Comparison of ENCODE assay signal across 8 mouse cellular contexts in genomic region chr9:14498896-14499705, GRCm38 (mm10). TPM values are rescaled to one million over a fixed set of nuclear protein-coding genes. Genes with fewer than 3 reads are reported as not detected.
DNase-seq lines count a peak whose midpoint lies in the region; ATAC-seq and TF ChIP-seq lines count a peak whose summit lies in the region.

No protein-coding gene starts in this region.

- TF ChIP-seq RAD21 in MEL (IDR thresholded peaks at IDR 0.05; ENCODE audit: low read depth, low read length) = no peak

- no peaks in the 10 kb centered on the region for H3K9me3 ChIP-seq in heart, postnatal 0 days (replicated peaks; ENCODE audit: control insufficient read depth, low read length)
- H3K9me3 ChIP-seq in MEL (replicated peaks; ENCODE audit: insufficient read depth, low read length) = no peaks in the 10 kb centered on the region
- no peaks in the 10 kb centered on the region for H3K9me3 ChIP-seq in hindbrain, postnatal 0 days (ENCODE audit: low read length)

- no peak overlapping the region; the same call in 1 of the 2 replicates for H3K4me3 ChIP-seq in heart, postnatal 0 days (ENCODE audit: low read depth, low read length)
- H3K4me3 ChIP-seq in MEL (ENCODE audit: control insufficient read depth in 1 of 2, insufficient read depth in 1 of 2, low read depth in 2 of 2, low read length in 2 of 2) = peak overlapping the region; percentile 75 to 78
- peak overlapping the region; percentile 87 for H3K4me3 ChIP-seq in hindbrain, postnatal 0 days (ENCODE audit: low read length)

- 70% methylated on average over 4 of the region's 4 CpGs for WGBS in heart, postnatal 0 days
- WGBS in hindbrain, postnatal 0 days = 82% methylated on average over 4 of the region's 4 CpGs

- H3K79me2 ChIP-seq in MEL (ENCODE audit: control insufficient read depth, insufficient read depth, low read length, poor library complexity) = peaks cover 13% of the 10 kb centered on the region

- peaks cover 22% of the 10 kb centered on the region for H3K36me3 ChIP-seq in heart, postnatal 0 days (replicated peaks; ENCODE audit: control insufficient read depth, insufficient read depth, low read length)
- H3K36me3 ChIP-seq in MEL (ENCODE audit: control insufficient read depth in 1 of 2, insufficient read depth in 2 of 2, low read length in 2 of 2) = peaks cover 19 to 20% of the 10 kb centered on the region in 2 experiments
- peaks cover 15% of the 10 kb centered on the region; the same call in 1 of the 2 replicates for H3K36me3 ChIP-seq in hindbrain, postnatal 0 days (ENCODE audit: insufficient read depth, low read length)

- no peak for DNase-seq in heart, postnatal 0 days (ENCODE audit: low spot score)
- DNase-seq in heart, adult 18-20 months = no peak
- no peak for DNase-seq in MEL (ENCODE audit: low read depth, low spot score)
- no peak for DNase-seq in hindbrain, postnatal 0 days (ENCODE audit: low spot score)
- DNase-seq in naive thymus-derived CD4-positive, alpha-beta T cell, adult 2 months (ENCODE audit: low read depth) = peak; percentile 65
- no peak for DNase-seq in layer of hippocampus, postnatal 14 days (ENCODE audit: low spot score in 2 of 2)
- DNase-seq in right cerebral cortex, postnatal 14 days = no peak
- no peak for DNase-seq in left cerebral cortex, postnatal 25 days (ENCODE audit: low spot score in 2 of 2)

- no peak for TF ChIP-seq EP300 in heart, postnatal 0 days (IDR thresholded peaks at IDR 0.05; ENCODE audit: low read depth)
- TF ChIP-seq EP300 in MEL (IDR thresholded peaks at IDR 0.05; ENCODE audit: low read depth in 1 of 2, low read length in 2 of 2) = no peak

- H3K4me1 ChIP-seq in heart, postnatal 0 days (ENCODE audit: control insufficient read depth, insufficient read depth) = no peaks in the 10 kb centered on the region; the same call in 1 of the 2 replicates
- peaks cover 6 to 16% of the 10 kb centered on the region in 2 experiments for H3K4me1 ChIP-seq in MEL (ENCODE audit: control insufficient read depth in 1 of 2, insufficient read depth in 2 of 2, low read length in 2 of 2)
- no peaks in the 10 kb centered on the region for H3K4me1 ChIP-seq in hindbrain, postnatal 0 days (ENCODE audit: insufficient read depth, low read length)

- TF ChIP-seq CTCF in heart, postnatal 0 days (IDR thresholded peaks at IDR 0.05; ENCODE audit: low read depth) = no peak
- no peak for TF ChIP-seq CTCF in MEL (IDR thresholded peaks at IDR 0.05 in 2 of 3, conservative IDR thresholded peaks at IDR 0.05 in 1 of 3; ENCODE audit: control insufficient read depth in 1 of 3, insufficient read depth in 1 of 3, low read depth in 2 of 3, low read length in 3 of 3, poor library complexity in 1 of 3, severe bottlenecking in 1 of 3)
- no peak for TF ChIP-seq CTCF in hindbrain, postnatal 0 days (IDR thresholded peaks at IDR 0.05; ENCODE audit: low read depth)

- H3K27me3 ChIP-seq in heart, postnatal 0 days (ENCODE audit: control insufficient read depth, insufficient read depth, low read length) = no peaks in the 10 kb centered on the region
- no peaks in the 10 kb centered on the region for H3K27me3 ChIP-seq in MEL (ENCODE audit: control insufficient read depth in 1 of 2, insufficient read depth in 2 of 2, low read length in 2 of 2)
- H3K27me3 ChIP-seq in hindbrain, postnatal 0 days (ENCODE audit: insufficient read depth, low read length) = no peaks in the 10 kb centered on the region

- H3K9ac ChIP-seq in heart, postnatal 0 days (replicated peaks; ENCODE audit: low read depth, low read length) = no peak overlapping the region
- peak overlapping the region; percentile 77 for H3K9ac ChIP-seq in MEL (ENCODE audit: control insufficient read depth, low read depth, low read length, poor library complexity, severe bottlenecking)
- no peak overlapping the region for H3K9ac ChIP-seq in hindbrain, postnatal 0 days (replicated peaks; ENCODE audit: low read length)

- no peak for ATAC-seq in heart, postnatal 0 days (ENCODE audit: insufficient read depth, low read depth)
- ATAC-seq in hindbrain, postnatal 0 days = no peak

- intact Hi-C loops in left cerebral cortex, postnatal 25 days (cut with DNase I) = no loop called here

- TF ChIP-seq POLR2A in MEL (IDR thresholded peaks at IDR 0.05; ENCODE audit: control insufficient read depth in 1 of 2, insufficient read depth in 1 of 2, low read depth in 1 of 2, low read length in 2 of 2, poor library complexity in 1 of 2) = no peak

- no peak overlapping the region for H3K27ac ChIP-seq in heart, postnatal 0 days (ENCODE audit: low read depth)
- H3K27ac ChIP-seq in MEL (ENCODE audit: control insufficient read depth, low read depth, low read length) = no peak overlapping the region
- no peak overlapping the region for H3K27ac ChIP-seq in hindbrain, postnatal 0 days

- peak overlapping the region; percentile 80; the same call in 1 of the 2 replicates for H3K4me2 ChIP-seq in heart, postnatal 0 days (ENCODE audit: low read depth, low read length)
- peak overlapping the region; percentile 68 for H3K4me2 ChIP-seq in hindbrain, postnatal 0 days (ENCODE audit: low read depth, low read length)

TF ChIP-seq in MEL, 35 proteins besides CTCF, POLR2A, EP300 and RAD21:
- TF ChIP-seq SIN3A (IDR thresholded peaks at IDR 0.05; ENCODE audit: low read length) = no peak; the same call in 1 of the 2 replicates
- 0 out of 2 replicates have a peak, but pooled peaks have one; percentile 5 for TF ChIP-seq ZNF384 (IDR thresholded peaks at IDR 0.05; ENCODE audit: low read depth, low read length)
- no peak for TF ChIP-seq ZC3H11A (IDR thresholded peaks at IDR 0.05; ENCODE audit: low read depth, low read length)
- no peak for TF ChIP-seq HCFC1 (IDR thresholded peaks at IDR 0.05; ENCODE audit: low read depth, low read length)
TF ChIP-seq in MEL: peak in this region for 1.

RNA-seq across cellular contexts. Expression of gene Kdm4d, which starts 1.2 kb away (rescaled TPM):
- not detected in 2 replicates for total RNA-seq in heart, postnatal 0 days (2014; rRNA removed; ENCODE audit: low replicate concordance)
- 0.05 and 0.12 TPM in 2 replicates for polyA plus RNA-seq in heart, postnatal 0 days (2015; fragmentation: Nextera tagmentation; extraction: Ambion mirVana)
- not detected for total RNA-seq in heart, adult 18-20 months (2021)
- total RNA-seq in MEL (2012; rRNA removed) = 0.56 and 0.58 TPM in 2 replicates
- under 1 TPM in 1 of 2 experiments, not detected in 1; 0.40 TPM for polyA plus RNA-seq in MEL (2012; ENCODE audit: insufficient read depth in 1 of 2, insufficient read length in 2 of 2, low read depth in 1 of 2, low replicate concordance in 2 of 2, missing spikeins in 1 of 2)
- total RNA-seq in hindbrain, postnatal 0 days (2014; rRNA removed) = 2.1 and 2.6 TPM in 2 replicates
- polyA plus RNA-seq in hindbrain, postnatal 0 days (2015; fragmentation: Nextera tagmentation; extraction: Ambion mirVana) = 2.0 TPM in 2 replicates
- 1 to 10 TPM; 1.3 to 1.6 TPM for total RNA-seq in layer of hippocampus, postnatal 14 days (2021)
- 1 to 10 TPM; 1.5 to 1.9 TPM for total RNA-seq in left cerebral cortex, postnatal 25 days (2021)

RNA-seq across cellular contexts. Expression of gene Cwc15, which starts 1.3 kb away (rescaled TPM):
- total RNA-seq in heart, postnatal 0 days (2014; rRNA removed; ENCODE audit: low replicate concordance) = 26.3 and 37.9 TPM in 2 replicates
- 125 and 127 TPM in 2 replicates for polyA plus RNA-seq in heart, postnatal 0 days (2015; fragmentation: Nextera tagmentation; extraction: Ambion mirVana)
- total RNA-seq in heart, adult 18-20 months (2021) = 10 to 100 TPM; 66.3 to 67.3 TPM
- total RNA-seq in MEL (2012; rRNA removed) = 326 and 331 TPM in 2 replicates
- 100 to 1,000 TPM; 196 to 562 TPM for polyA plus RNA-seq in MEL (2012; ENCODE audit: insufficient read depth in 1 of 2, insufficient read length in 2 of 2, low read depth in 1 of 2, low replicate concordance in 2 of 2, missing spikeins in 1 of 2)
- 24.4 and 36.8 TPM in 2 replicates for total RNA-seq in hindbrain, postnatal 0 days (2014; rRNA removed)
- polyA plus RNA-seq in hindbrain, postnatal 0 days (2015; fragmentation: Nextera tagmentation; extraction: Ambion mirVana) = 139 and 151 TPM in 2 replicates
- total RNA-seq in layer of hippocampus, postnatal 14 days (2021) = 10 to 100 TPM; 72.4 to 89.5 TPM
- 10 to 100 TPM; 86.3 to 89.3 TPM for total RNA-seq in left cerebral cortex, postnatal 25 days (2021)
